ENCODE assay signal across 15 mouse cellular contexts in genomic region chr2:97484990-97485389, GRCm38 (mm10).
"Had no signal": no experiment of that assay in that cellular context is flagged by ENCODE, and none has a peak within 500 bp of the region (broad histone marks: within the 10 kb centered on the region; RNA-seq: fewer than 3 reads in every experiment).

No protein-coding gene starts in this region.

- H3K4me2 ChIP-seq: kidney, embryonic 15.5 days; limb, embryonic 12.5 days; liver, embryonic 13.5 days; lung, embryonic 15.5 days; midbrain, embryonic 12.5 days had no signal

- H3K36me3 ChIP-seq: kidney, embryonic 15.5 days; limb, embryonic 12.5 days; liver, embryonic 13.5 days; lung, embryonic 15.5 days; midbrain, embryonic 12.5 days had no signal

- DNase-seq: kidney, postnatal 14 days; layer of hippocampus, adult 9-11 months; liver; liver, embryonic 13.5 days; liver, postnatal 0 days; lung, postnatal 14 days; right cerebral cortex, adult 18-20 months; right cerebral cortex, postnatal 25 days; thymus, postnatal 4 days had no signal

- ATAC-seq: liver, postnatal 0 days had no signal

- H3K9me3 ChIP-seq: kidney, embryonic 15.5 days; limb, embryonic 12.5 days; liver, embryonic 13.5 days; lung, embryonic 15.5 days; megakaryocyte, embryonic 14.5 days; midbrain, embryonic 12.5 days had no signal

- H3K4me3 ChIP-seq: kidney, embryonic 15.5 days; limb, embryonic 12.5 days; liver, embryonic 13.5 days; lung, embryonic 15.5 days; megakaryocyte, embryonic 14.5 days; midbrain, embryonic 12.5 days had no signal

- H3K9ac ChIP-seq: kidney, embryonic 15.5 days; limb, embryonic 12.5 days; liver, embryonic 13.5 days; liver, postnatal 0 days; lung, embryonic 15.5 days; midbrain, embryonic 12.5 days had no signal

- H3K27me3 ChIP-seq: kidney, embryonic 15.5 days; limb, embryonic 12.5 days; liver, embryonic 13.5 days; lung, embryonic 15.5 days; megakaryocyte, embryonic 14.5 days; midbrain, embryonic 12.5 days had no signal

- H3K4me1 ChIP-seq: kidney, embryonic 15.5 days; limb, embryonic 12.5 days; liver, embryonic 13.5 days; lung, embryonic 15.5 days; megakaryocyte, embryonic 14.5 days; midbrain, embryonic 12.5 days had no signal

- H3K27ac ChIP-seq: kidney, embryonic 15.5 days; limb, embryonic 12.5 days; liver, embryonic 13.5 days; lung, embryonic 15.5 days; macrophage; midbrain, embryonic 12.5 days had no signal
